Mouse (Mus musculus): Measurements from ENCODE around the gene Ess2. TPM values are rescaled to one million over a fixed set of nuclear protein-coding genes. Genes with fewer than 3 reads are reported as not detected.
A peak's percentile ranks its signal among the peaks of the same experiment; 100 is the strongest.

Gene Ess2
- polyA plus RNA-seq, 1 experiment from 2014 or later, result 29.7 TPM

- H3K27ac ChIP-seq, result no peak within 1 kb of the TSS
- H3K9me3 ChIP-seq, result no peaks in the 10 kb centered on the region
- ATAC-seq, result no peak; the same call in 1 of the 2 replicates
- peak within 1 kb of the TSS; percentile 34; the same call in 1 of the 2 replicates for H3K9ac ChIP-seq
- H3K36me3 ChIP-seq, result no peaks in the 10 kb centered on the region
- under 1% methylated on average over 105 of the region's 106 CpGs for WGBS
- peak within 1 kb of the TSS; percentile 82 for H3K4me2 ChIP-seq (replicated peaks)
- H3K4me1 ChIP-seq (replicated peaks), result peaks cover 20% of the 10 kb centered on the region
- H3K4me3 ChIP-seq (replicated peaks), result peak within 1 kb of the TSS; percentile 42
- H3K27me3 ChIP-seq (replicated peaks), result peaks cover 61% of the 10 kb centered on the region
These were observed 3.4 kb upstream of the Ess2 start, which contains the start of gene Gsc2 for GRCm38 (mm10) chr16:17914307-17915249. Gsc2 (minus strand) TSS chr16:17915059.

- H3K27ac ChIP-seq, result no peak within 1 kb of the TSS
- no peak for ATAC-seq
- no peaks in the 10 kb centered on the region for H3K27me3 ChIP-seq (replicated peaks)
- H3K9me3 ChIP-seq, result no peaks in the 10 kb centered on the region
- H3K9ac ChIP-seq, result no peak within 1 kb of the TSS
- no peak within 1 kb of the TSS for H3K4me3 ChIP-seq (replicated peaks)
- no peaks in the 10 kb centered on the region for H3K4me1 ChIP-seq (replicated peaks)
- H3K4me2 ChIP-seq (replicated peaks), result no peak within 1 kb of the TSS
- WGBS, result 93% methylated on average over 14 of the region's 14 CpGs
- H3K36me3 ChIP-seq, result peaks cover 25% of the 10 kb centered on the region
These were observed 12.7 kb downstream of the Ess2 start, which contains the start of the genes Dgcr2 and Tssk2 for GRCm38 (mm10) chr16:17898462-17898861. Dgcr2 (minus strand) TSS chr16:17898562. Tssk2 (plus strand) TSS chr16:17898637.

- H3K4me1 ChIP-seq (replicated peaks), result peaks cover 6% of the 10 kb centered on the region; the same call in 1 of the 2 replicates
- H3K4me2 ChIP-seq (replicated peaks), result no peak overlapping the region
- no peak overlapping the region for H3K9ac ChIP-seq
- H3K27ac ChIP-seq, result no peak overlapping the region
- no peak overlapping the region for H3K4me3 ChIP-seq (replicated peaks)
- H3K9me3 ChIP-seq, result no peaks in the 10 kb centered on the region
- ATAC-seq, result no peak
- H3K27me3 ChIP-seq (replicated peaks), result no peaks in the 10 kb centered on the region
- H3K36me3 ChIP-seq, result peaks cover 4% of the 10 kb centered on the region
These were observed 15.1 kb downstream of the Ess2 start for GRCm38 (mm10) chr16:17896091-17896490.

- WGBS, result 78% methylated on average over 2 of the region's 2 CpGs
These were observed 17.2 kb downstream of the Ess2 start, which contains the start of gene Tssk1 for GRCm38 (mm10) chr16:17893923-17894322. Tssk1 (plus strand) TSS chr16:17894223.

GRCm38 (mm10) chr16:17892606-17893005 lies 18.5 kb downstream of the Ess2 start:
- H3K27me3 ChIP-seq (replicated peaks), result no peaks in the 10 kb centered on the region
- H3K9ac ChIP-seq, result no peak overlapping the region
- H3K27ac ChIP-seq, result no peak overlapping the region
- H3K9me3 ChIP-seq, result no peaks in the 10 kb centered on the region
- no peak overlapping the region for H3K4me2 ChIP-seq (replicated peaks)
- ATAC-seq, result no peak
- H3K4me3 ChIP-seq (replicated peaks), result no peak overlapping the region
- WGBS, result 47% methylated on average over 3 of the region's 3 CpGs
- no peaks in the 10 kb centered on the region for H3K36me3 ChIP-seq
- H3K4me1 ChIP-seq (replicated peaks), result peaks cover 19% of the 10 kb centered on the region

More at GRCm38 (mm10) chr16:17893923-17894322, 17.2 kb downstream of the Ess2 start, which contains the start of gene Tssk1:
- ATAC-seq, result no peak
- H3K9me3 ChIP-seq, result no peaks in the 10 kb centered on the region
- no peak within 1 kb of the TSS for H3K4me2 ChIP-seq (replicated peaks)
- no peak within 1 kb of the TSS for H3K27ac ChIP-seq
- H3K4me3 ChIP-seq (replicated peaks), result no peak within 1 kb of the TSS
- H3K36me3 ChIP-seq, result no peaks in the 10 kb centered on the region
- no peak within 1 kb of the TSS for H3K9ac ChIP-seq
- peaks cover 19% of the 10 kb centered on the region for H3K4me1 ChIP-seq (replicated peaks)
- H3K27me3 ChIP-seq (replicated peaks), result no peaks in the 10 kb centered on the region

- peak within 1 kb of the TSS; percentile 92 for H3K27ac ChIP-seq
- WGBS, result 0% methylated on average over 38 of the region's 38 CpGs
- H3K9ac ChIP-seq, result peak within 1 kb of the TSS; percentile 97
- peak; percentile 98 for ATAC-seq
- peaks cover 19% of the 10 kb centered on the region for H3K4me1 ChIP-seq (replicated peaks)
- no peaks in the 10 kb centered on the region for H3K27me3 ChIP-seq (replicated peaks)
- peak within 1 kb of the TSS; percentile 78 for H3K4me2 ChIP-seq (replicated peaks)
- H3K9me3 ChIP-seq, result no peaks in the 10 kb centered on the region
- H3K36me3 ChIP-seq, result no peaks in the 10 kb centered on the region
- peak within 1 kb of the TSS; percentile 83 for H3K4me3 ChIP-seq (replicated peaks)
These were observed 19.6 kb downstream of the Ess2 start, which contains the start of gene Gm20518 for GRCm38 (mm10) chr16:17891567-17891959. Gm20518 (minus strand) TSS chr16:17891671.

GRCm38 (mm10) chr16:17890917-17891566 lies 20.1 kb downstream of the Ess2 start:
- H3K27ac ChIP-seq, result peak overlapping the region; percentile 92
- no peaks in the 10 kb centered on the region for H3K27me3 ChIP-seq (replicated peaks)
- H3K4me2 ChIP-seq (replicated peaks), result peak overlapping the region; percentile 71
- peaks cover 20% of the 10 kb centered on the region for H3K4me1 ChIP-seq (replicated peaks)
- no peaks in the 10 kb centered on the region for H3K36me3 ChIP-seq
- H3K4me3 ChIP-seq (replicated peaks), result peak overlapping the region; percentile 83
- ATAC-seq, result peak; percentile 78
- no peaks in the 10 kb centered on the region for H3K9me3 ChIP-seq
- peak overlapping the region; percentile 97 for H3K9ac ChIP-seq
- WGBS, result 0% methylated on average over 44 of the region's 44 CpGs

GRCm38 (mm10) chr16:17890342-17890727 lies 20.8 kb downstream of the Ess2 start:
- Histone ChIP-seq H3K36me3 (no peaks in the 10 kb centered on the region), H3K27me3 (replicated peaks) (no peaks in the 10 kb centered on the region), H3K27ac (no peak overlapping the region), H3K9ac (peak overlapping the region; percentile 97), H3K4me1 (replicated peaks) (peaks cover 23% of the 10 kb centered on the region), H3K4me3 (replicated peaks) (peak overlapping the region; percentile 83), H3K9me3 (no peaks in the 10 kb centered on the region), H3K4me2 (replicated peaks) (peak overlapping the region; percentile 71)
- no peak for ATAC-seq
- 43% methylated on average over 2 of the region's 2 CpGs for WGBS

GRCm38 (mm10) chr16:17889689-17890341 lies 21.3 kb downstream of the Ess2 start:
- Histone ChIP-seq H3K27ac (no peak overlapping the region), H3K4me3 (replicated peaks) (peak overlapping the region; percentile 83; the same call in 1 of the 2 replicates), H3K4me2 (replicated peaks) (peak overlapping the region; percentile 71), H3K4me1 (replicated peaks) (peaks cover 23% of the 10 kb centered on the region), H3K9me3 (no peaks in the 10 kb centered on the region), H3K9ac (no peak overlapping the region), H3K27me3 (replicated peaks) (no peaks in the 10 kb centered on the region), H3K36me3 (no peaks in the 10 kb centered on the region)
- ATAC-seq, result no peak
- WGBS, result 84% methylated on average over 6 of the region's 6 CpGs

- ATAC-seq, result no peak
- no peak overlapping the region for H3K9ac ChIP-seq
- H3K36me3 ChIP-seq, result 0 out of 2 replicates have a peak, but pooled peaks cover 5% of the 10 kb centered on the region
- H3K4me3 ChIP-seq (replicated peaks), result no peak overlapping the region
- H3K9me3 ChIP-seq, result no peaks in the 10 kb centered on the region
- H3K4me2 ChIP-seq (replicated peaks), result no peak overlapping the region
- no peaks in the 10 kb centered on the region for H3K27me3 ChIP-seq (replicated peaks)
- H3K4me1 ChIP-seq (replicated peaks), result 0 out of 2 replicates have a peak, but pooled peaks cover 14% of the 10 kb centered on the region
- no peak overlapping the region for H3K27ac ChIP-seq
- WGBS, result 72% methylated on average over 6 of the region's 6 CpGs
These were observed 27.0 kb downstream of the Ess2 start for GRCm38 (mm10) chr16:17884116-17884515.

GRCm38 (mm10) chr16:17882196-17882595 lies 29.0 kb downstream of the Ess2 start:
- H3K4me1 ChIP-seq (replicated peaks), result 0 out of 2 replicates have a peak, but pooled peaks cover 14% of the 10 kb centered on the region
- ATAC-seq, result no peak
- no peaks in the 10 kb centered on the region for H3K27me3 ChIP-seq (replicated peaks)
- H3K4me3 ChIP-seq (replicated peaks), result no peak overlapping the region
- 0 out of 2 replicates have a peak, but pooled peaks cover 5% of the 10 kb centered on the region for H3K36me3 ChIP-seq
- no peaks in the 10 kb centered on the region for H3K9me3 ChIP-seq
- no peak overlapping the region for H3K4me2 ChIP-seq (replicated peaks)
- H3K27ac ChIP-seq, result no peak overlapping the region
- no peak overlapping the region for H3K9ac ChIP-seq
